Mouse (Mus musculus) MEL (cell line): Measurements from ENCODE around the gene Taldo1.
A peak's percentile ranks its signal among the peaks of the same experiment; 100 is the strongest.

Source experiments
- BHLHE40 ChIP-seq: IDR thresholded peaks from 2 replicates; pipeline ENCODE4 v1.6.1; 2012; ENCODE audit warnings: low read depth, mild to moderate bottlenecking, inconsistent platforms, low read length, improper control_type of control experiment, borderline replicate concordance
- CHD1 ChIP-seq: IDR thresholded peaks from 2 replicates; pipeline ENCODE4 v1.6.1; 2012; ENCODE audit warnings: low read depth, mild to moderate bottlenecking, inconsistent platforms, low read length, improper control_type of control experiment
- CTCF ChIP-seq, 3 experiments: IDR thresholded peaks in 2 of 3; conservative IDR thresholded peaks in 1 of 3; 2 replicates each; pipeline ENCODE4 v1.5.1; 2011 to 2012; ENCODE audit warnings: low read length in 3 of 3, low read depth in 2 of 3, mild to moderate bottlenecking in 2 of 3, improper control_type of control experiment in 1 of 3, inconsistent platforms in 1 of 3, mixed read lengths in 1 of 3, moderate library complexity in 1 of 3; ENCODE audit not compliant: control insufficient read depth in 1 of 3, insufficient read depth in 1 of 3, poor library complexity in 1 of 3, severe bottlenecking in 1 of 3
- E2F4 ChIP-seq: IDR thresholded peaks from 2 replicates; pipeline ENCODE4 v1.6.1; 2011; ENCODE audit warnings: low read depth, low read length, improper control_type of control experiment, borderline replicate concordance
- EP300 ChIP-seq, 2 experiments: IDR thresholded peaks; 2 replicates each; pipeline ENCODE4 v1.6.1; 2011; ENCODE audit warnings: improper control_type of control experiment in 2 of 2, low read length in 2 of 2, low read depth in 1 of 2, mild to moderate bottlenecking in 1 of 2
- GATA1 ChIP-seq: IDR thresholded peaks from 2 replicates; pipeline ENCODE4 v1.6.1; 2011; ENCODE audit warnings: low read depth, low read length, improper control_type of control experiment
- POLR2A ChIP-seq, 2 experiments: IDR thresholded peaks; 2 replicates each; pipeline ENCODE4 v1.6.1; 2011 to 2012; ENCODE audit warnings: low read length in 2 of 2, mild to moderate bottlenecking in 2 of 2, control low read depth in 1 of 2, improper control_type of control experiment in 1 of 2, low read depth in 1 of 2, moderate library complexity in 1 of 2; ENCODE audit not compliant: control insufficient read depth in 1 of 2, insufficient read depth in 1 of 2, poor library complexity in 1 of 2
- TCF12 ChIP-seq: IDR thresholded peaks from 2 replicates; pipeline ENCODE4 v1.6.1; 2014; ENCODE audit warnings: low read depth, mild to moderate bottlenecking, inconsistent platforms, low read length, improper control_type of control experiment, moderate library complexity

GRCm38 (mm10) chr7:141390326-141391259, 1.4 kb upstream of the Taldo1 start:
- TF ChIP-seq CTCF (IDR thresholded peaks at IDR 0.05 in 2 of 3, conservative IDR thresholded peaks at IDR 0.05 in 1 of 3; ENCODE audit: control insufficient read depth in 1 of 3, insufficient read depth in 1 of 3, low read depth in 2 of 3, low read length in 3 of 3, poor library complexity in 1 of 3, severe bottlenecking in 1 of 3) (no peak), GATA1 (peak; percentile 44; the same call in 1 of the 2 replicates), POLR2A (IDR thresholded peaks at IDR 0.05; ENCODE audit: control insufficient read depth in 1 of 2, insufficient read depth in 1 of 2, low read depth in 1 of 2, low read length in 2 of 2, poor library complexity in 1 of 2) (peak; percentile 19 to 46; a peak in 2 of 4 replicates), TCF12 (0 out of 2 replicates have a peak, but pooled peaks have one; percentile 2), EP300 (IDR thresholded peaks at IDR 0.05; ENCODE audit: low read depth in 1 of 2, low read length in 2 of 2) (peak; percentile 25 to 72; a peak in 3 of 4 replicates), BHLHE40 (no peak; the same call in 1 of the 2 replicates), E2F4 (no peak), CHD1 (peak; percentile 51)
